Mouse (Mus musculus) heart, adult 2 months (tissue): ENCODE data around the gene Dmc1. TPM values are rescaled to one million over a fixed set of nuclear protein-coding genes. Genes with fewer than 3 reads are reported as not detected.

Experiments used
- DNase-seq, 2 experiments: peaks; one replicate each; pipeline ENCODE4 v3.0.0; 2021
- H3K27ac ChIP-seq: fragments of 200-600 bp; 2 replicates; pipeline ENCODE4 v1.8.1; 2022
- H3K27me3 ChIP-seq: fragments of 200-500 bp; 2 replicates; pipeline ENCODE4 v1.6.1; 2012; ENCODE audit warnings: mild to moderate bottlenecking, low read length, inconsistent platforms, mixed read lengths; ENCODE audit not compliant: control insufficient read depth, insufficient read depth
- H3K36me3 ChIP-seq: fragments of 200-500 bp; 2 replicates; pipeline ENCODE4 v1.6.1; 2012; ENCODE audit warnings: low read length, inconsistent platforms; ENCODE audit not compliant: control insufficient read depth, insufficient read depth
- H3K4me1 ChIP-seq: fragments of 200-500 bp; 2 replicates; pipeline ENCODE4 v1.6.1; 2011; ENCODE audit warnings: low read length; ENCODE audit not compliant: control insufficient read depth, insufficient read depth
- H3K4me3 ChIP-seq: fragments of 200-600 bp; 2 replicates; pipeline ENCODE4 v1.8.1; 2022
- H3K79me2 ChIP-seq: fragments of 200-500 bp; replicated peaks from 2 replicates; pipeline ENCODE4 v1.6.1; 2012; ENCODE audit warnings: mild to moderate bottlenecking, inconsistent platforms, low read length, moderate library complexity, mixed read lengths; ENCODE audit not compliant: control insufficient read depth, insufficient read depth
- H3K9ac ChIP-seq: fragments of 200-500 bp; 2 replicates; pipeline ENCODE4 v1.6.1; 2012; ENCODE audit warnings: low read depth, mild to moderate bottlenecking, control low read depth, inconsistent platforms, low read length, mixed read lengths
- CTCF ChIP-seq: fragments of 200-600 bp; IDR thresholded peaks from 2 replicates; pipeline ENCODE4 v1.8.1; 2022; ENCODE audit warnings: antibody characterized with exemption, mild to moderate bottlenecking, moderate library complexity
- EP300 ChIP-seq: fragments of 200-500 bp; IDR thresholded peaks from 2 replicates; pipeline ENCODE4 v1.6.1; 2011; ENCODE audit warnings: low read depth, low read length, control low read depth; ENCODE audit not compliant: insufficient read depth
- POLR2A ChIP-seq: fragments of 200-500 bp; IDR thresholded peaks from 2 replicates; pipeline ENCODE4 v1.6.1; 2011; ENCODE audit warnings: mild to moderate bottlenecking, low read depth, low read length, control low read depth; ENCODE audit not compliant: insufficient read depth
- WGBS: fragments of 180-500 bp; shearing (Covaris S2); methylation state at CpG from one replicate; pipeline ENCODE4 v1.1.7; 2018; 5-methylcytosine and 5-hydroxymethylcytosine counted together
- intact Hi-C: fragments of 180-260 bp; cut with DNase I; formaldehyde crosslinking; loops from one replicate; pipeline ENCODE4 v1.15.1; 2025
- long read RNA-seq: library from polyadenylated mRNA; stranded (forward); transcript quantifications from one replicate; pipeline ENCODE4 v2.0.0, GENCODE M21; 2021
- polyA plus RNA-seq: library from polyadenylated mRNA; depleted of rRNA; stranded (reverse); fragments of >200 nt; gene quantifications from 2 replicates; pipeline ENCODE4 v1.2.3, GENCODE M21; 2012; rRNA removed
- total RNA-seq, 2 experiments: library from RNA; stranded (reverse); gene quantifications; 2 replicates each; pipeline ENCODE4 v1.2.3; 2021

The Dmc1 gene
- total RNA-seq, result not detected
- 0.12 TPM in 1 of 2 replicates, not detected in the other for polyA plus RNA-seq
- long read RNA-seq, result 0 reads

GRCm38 (mm10) chr15:79604990-79605665 is at the start of gene Dmc1:
TSS of gene Dmc1 (minus strand) at chr15:79605109.
- intact Hi-C loops, result loop anchor here (5.0 to 10.0 kb wide), 3 partner anchors 133 to 383 kb away; no protein-coding TSS in a partner anchor
- H3K27me3 ChIP-seq, result 0 out of 2 replicates have a peak, but pooled peaks cover 3% of the 10 kb centered on the region
- H3K27ac ChIP-seq, result no peak within 1 kb of the TSS
- peak within 1 kb of the TSS; percentile 22; the same call in 1 of the 2 replicates for H3K4me3 ChIP-seq
- no peaks in the 10 kb centered on the region for H3K79me2 ChIP-seq
- H3K36me3 ChIP-seq, result no peaks in the 10 kb centered on the region
- no peaks in the 10 kb centered on the region for H3K4me1 ChIP-seq
- WGBS, result 14% methylated on average over 37 of the region's 37 CpGs
- DNase-seq, result peak; percentile 23 to 49
- no peak within 1 kb of the TSS for H3K9ac ChIP-seq
- TF ChIP-seq EP300, result no peak
- no peak for TF ChIP-seq POLR2A
- no peak for TF ChIP-seq CTCF

GRCm38 (mm10) chr15:79651481-79651880 is 46.6 kb upstream of the Dmc1 start:
- Histone ChIP-seq H3K4me1 (no peaks in the 10 kb centered on the region), H3K36me3 (no peaks in the 10 kb centered on the region), H3K27ac (no peak overlapping the region), H3K9ac (no peak overlapping the region), H3K79me2 (no peaks in the 10 kb centered on the region), H3K4me3 (no peak overlapping the region), H3K27me3 (no peaks in the 10 kb centered on the region)
- DNase-seq, result no peak
- intact Hi-C loops, result no loop called here
- TF ChIP-seq CTCF (peak; percentile 66), EP300 (no peak)
- 84% methylated on average over 4 of the region's 4 CpGs for WGBS

GRCm38 (mm10) chr15:79650569-79650968 is 45.7 kb upstream of the Dmc1 start:
- H3K4me1 ChIP-seq, result no peaks in the 10 kb centered on the region

GRCm38 (mm10) chr15:79648130-79648529 is 43.2 kb upstream of the Dmc1 start:
- 90% methylated on average over 12 of the region's 12 CpGs for WGBS

More at GRCm38 (mm10) chr15:79650569-79650968, 45.7 kb upstream of the Dmc1 start:
- TF ChIP-seq EP300 (no peak), CTCF (peak; percentile 71), POLR2A (no peak)
- H3K9ac ChIP-seq, result no peak overlapping the region
- no peaks in the 10 kb centered on the region for H3K36me3 ChIP-seq
- H3K27me3 ChIP-seq, result no peaks in the 10 kb centered on the region
- DNase-seq, result peak in 1 of 2 experiments; percentile 35
- intact Hi-C loops, result no loop called here
- no peak overlapping the region for H3K4me3 ChIP-seq
- H3K79me2 ChIP-seq, result no peaks in the 10 kb centered on the region
- no peak overlapping the region for H3K27ac ChIP-seq

GRCm38 (mm10) chr15:79645483-79645882 is 40.6 kb upstream of the Dmc1 start:
- 88% methylated on average over 2 of the region's 2 CpGs for WGBS
- Histone ChIP-seq H3K9ac (no peak overlapping the region), H3K79me2 (no peaks in the 10 kb centered on the region), H3K4me3 (no peak overlapping the region), H3K36me3 (no peaks in the 10 kb centered on the region), H3K4me1 (no peaks in the 10 kb centered on the region), H3K27ac (no peak overlapping the region), H3K27me3 (no peaks in the 10 kb centered on the region)
- no peak for DNase-seq
- intact Hi-C loops, result no loop called here
- TF ChIP-seq CTCF, result no peak
- TF ChIP-seq POLR2A, result no peak
- TF ChIP-seq EP300, result no peak

More at GRCm38 (mm10) chr15:79648130-79648529, 43.2 kb upstream of the Dmc1 start:
- Histone ChIP-seq H3K4me3 (no peak overlapping the region), H3K36me3 (no peaks in the 10 kb centered on the region), H3K9ac (no peak overlapping the region), H3K27ac (no peak overlapping the region), H3K4me1 (no peaks in the 10 kb centered on the region), H3K27me3 (no peaks in the 10 kb centered on the region), H3K79me2 (no peaks in the 10 kb centered on the region)
- intact Hi-C loops, result no loop called here
- DNase-seq, result no peak
- TF ChIP-seq EP300 (no peak), CTCF (no peak), POLR2A (no peak)

GRCm38 (mm10) chr15:79641135-79641817 is 36.4 kb upstream of the Dmc1 start:
- TF ChIP-seq POLR2A (no peak), EP300 (no peak), CTCF (no peak)
- H3K4me3 ChIP-seq, result no peak overlapping the region
- 68% methylated on average over 12 of the region's 12 CpGs for WGBS

More at GRCm38 (mm10) chr15:79641135-79641817, 36.4 kb upstream of the Dmc1 start:
- DNase-seq, result no peak
- Histone ChIP-seq H3K9ac (no peak overlapping the region), H3K27me3 (no peaks in the 10 kb centered on the region), H3K36me3 (no peaks in the 10 kb centered on the region), H3K27ac (no peak overlapping the region), H3K79me2 (no peaks in the 10 kb centered on the region), H3K4me1 (no peaks in the 10 kb centered on the region)
- intact Hi-C loops, result no loop called here
